Mouse (Mus musculus) CH12.LX (cell line): ENCODE measurements around the gene Lix1l.

Source experiments
- CHD1 ChIP-seq: IDR thresholded peaks from 2 replicates; pipeline ENCODE4 v1.6.1; 2012; ENCODE audit warnings: low read depth, low read length, improper control_type of control experiment, inconsistent platforms
- CTCF ChIP-seq, 2 experiments: IDR thresholded peaks in 1 of 2; conservative IDR thresholded peaks in 1 of 2; 2 replicates each; pipeline ENCODE4 v1.5.1; 2011 to 2012; ENCODE audit warnings: low read depth in 2 of 2, low read length in 2 of 2, improper control_type of control experiment in 1 of 2, inconsistent platforms in 1 of 2, mild to moderate bottlenecking in 1 of 2, moderate library complexity in 1 of 2
- EP300 ChIP-seq: IDR thresholded peaks from 2 replicates; pipeline ENCODE4 v1.6.1; 2011; ENCODE audit warnings: low read length, improper control_type of control experiment
- JUN ChIP-seq: IDR thresholded peaks from 2 replicates; pipeline ENCODE4 v1.6.1; 2011; ENCODE audit warnings: low read depth, mild to moderate bottlenecking, low read length, improper control_type of control experiment, moderate library complexity; ENCODE audit not compliant: insufficient read depth
- JUND ChIP-seq: conservative IDR thresholded peaks from 2 replicates; pipeline ENCODE4 v1.6.1; 2011; ENCODE audit warnings: low read depth, low read length, improper control_type of control experiment
- KAT2A ChIP-seq: IDR thresholded peaks from 2 replicates; pipeline ENCODE4 v1.6.1; 2012; ENCODE audit warnings: low read length, improper control_type of control experiment, inconsistent platforms; ENCODE audit not compliant: insufficient replicate concordance
- NELFE ChIP-seq: IDR thresholded peaks from 2 replicates; pipeline ENCODE4 v1.6.1; 2011; ENCODE audit warnings: low read depth, low read length, improper control_type of control experiment
- POLR2A ChIP-seq: IDR thresholded peaks from 2 replicates; pipeline ENCODE4 v1.6.1; 2011; ENCODE audit warnings: low read depth, mild to moderate bottlenecking, improper control_type of control experiment, low read length
- POLR2AphosphoS2 ChIP-seq: IDR thresholded peaks from 2 replicates; pipeline ENCODE4 v1.6.1; 2011; ENCODE audit warnings: low read depth, low read length, improper control_type of control experiment
- SMC3 ChIP-seq: IDR thresholded peaks from 2 replicates; pipeline ENCODE4 v1.6.1; 2011; ENCODE audit warnings: low read depth, low read length, improper control_type of control experiment
- TBP ChIP-seq: conservative IDR thresholded peaks from 2 replicates; pipeline ENCODE4 v1.6.1; 2011; ENCODE audit warnings: low read depth, low read length, improper control_type of control experiment
- TCF12 ChIP-seq: IDR thresholded peaks from 2 replicates; pipeline ENCODE4 v1.6.1; 2014; ENCODE audit warnings: low read depth, mild to moderate bottlenecking, inconsistent platforms, low read length, improper control_type of control experiment
- ZC3H11A ChIP-seq: IDR thresholded peaks from 2 replicates; pipeline ENCODE4 v1.6.1; 2012; ENCODE audit warnings: low read depth, mild to moderate bottlenecking, inconsistent platforms, low read length, improper control_type of control experiment
- ZMIZ1 ChIP-seq: IDR thresholded peaks from 2 replicates; pipeline ENCODE4 v1.6.1; 2012; ENCODE audit warnings: low read depth, mild to moderate bottlenecking, inconsistent platforms, low read length, improper control_type of control experiment

GRCm38 (mm10) chr3:96673514-96673913, 72.6 kb downstream of the Lix1l start:
- no peak for TF ChIP-seq TCF12
- no peak for TF ChIP-seq JUND
- no peak for TF ChIP-seq CTCF (conservative IDR thresholded peaks at IDR 0.05 in 1 of 2, IDR thresholded peaks at IDR 0.05 in 1 of 2; ENCODE audit: low read depth in 2 of 2, low read length in 2 of 2)
- no peak for TF ChIP-seq EP300
- TF ChIP-seq POLR2AphosphoS2, result no peak
- no peak for TF ChIP-seq POLR2A
- no peak for TF ChIP-seq ZMIZ1
- TF ChIP-seq TBP, result no peak
- TF ChIP-seq NELFE, result no peak
- no peak for TF ChIP-seq ZC3H11A
- no peak for TF ChIP-seq KAT2A
- TF ChIP-seq SMC3, result no peak
- TF ChIP-seq JUN, result no peak
- no peak for TF ChIP-seq CHD1
